Mouse (Mus musculus) heart, postnatal 4 days (tissue): Measurements from ENCODE around the gene Astl. TPM values are rescaled to one million over a fixed set of nuclear protein-coding genes. Genes with fewer than 3 reads are reported as not detected.

Experiments
- DNase-seq: peaks from one replicate; pipeline ENCODE4 v3.0.0; 2021
- total RNA-seq, 2 experiments: library from RNA; stranded (reverse); gene quantifications; 2 replicates each; pipeline ENCODE4 v1.2.3; 2021

Astl gene
- total RNA-seq, 2 experiments from 2014 or later, result not detected

GRCm38 (mm10) chr2:127324456-127324855 lies 14.0 kb upstream of the Astl start:
- no peak for DNase-seq

- peak; percentile 18 for DNase-seq
These were observed 10.2 kb upstream of the Astl start for GRCm38 (mm10) chr2:127328090-127328851.

GRCm38 (mm10) chr2:127332807-127333570 lies 5.5 kb upstream of the Astl start:
- no peak for DNase-seq

GRCm38 (mm10) chr2:127333945-127334603 lies 4.4 kb upstream of the Astl start:
- peak; percentile 18 for DNase-seq

- no peak for DNase-seq
These were observed 3.3 kb upstream of the Astl start for GRCm38 (mm10) chr2:127335078-127335541.

GRCm38 (mm10) chr2:127335767-127336496 lies 2.5 kb upstream of the Astl start, which contains the start of gene Dusp2:
TSS of gene Dusp2 (plus strand) at chr2:127336159.
- peak; percentile 85 for DNase-seq

- no peak for DNase-seq
These were observed 2.0 kb upstream of the Astl start for GRCm38 (mm10) chr2:127336497-127336832.

- no peak for DNase-seq
These were observed 1.6 kb upstream of the Astl start for GRCm38 (mm10) chr2:127336885-127337284.

GRCm38 (mm10) chr2:127337531-127337930 lies 908 bp upstream of the Astl start:
- no peak for DNase-seq

- DNase-seq, result no peak
These were observed 427 bp upstream of the Astl start for GRCm38 (mm10) chr2:127338012-127338411.

GRCm38 (mm10) chr2:127338833-127339232 lies 394 bp downstream of the Astl start:
- DNase-seq, result no peak

GRCm38 (mm10) chr2:127339262-127339661 lies 823 bp downstream of the Astl start:
- DNase-seq, result no peak

- DNase-seq, result peak; percentile 76
These were observed 2.7 kb downstream of the Astl start for GRCm38 (mm10) chr2:127341159-127341558.

GRCm38 (mm10) chr2:127346334-127346733 lies 7.9 kb downstream of the Astl start:
- DNase-seq, result no peak

- no peak for DNase-seq
These were observed 8.9 kb downstream of the Astl start for GRCm38 (mm10) chr2:127347147-127347985.

- DNase-seq, result no peak
These were observed 15.4 kb downstream of the Astl start for GRCm38 (mm10) chr2:127353881-127354280.

GRCm38 (mm10) chr2:127362459-127363281 lies 24.2 kb downstream of the Astl start, which contains the start of gene Adra2b:
TSS of gene Adra2b (plus strand) at chr2:127363208.
- peak; percentile 91 for DNase-seq

GRCm38 (mm10) chr2:127363282-127363652 lies 24.8 kb downstream of the Astl start:
- no peak for DNase-seq

- no peak for DNase-seq
These were observed 25.3 kb downstream of the Astl start for GRCm38 (mm10) chr2:127363696-127364095.

- no peak for DNase-seq
These were observed 26.0 kb downstream of the Astl start for GRCm38 (mm10) chr2:127364452-127364851.
